Mouse (Mus musculus): ENCODE data around the gene Gm43738.
"Not testable (repeated sequence)": the region's sequence is repeated elsewhere in the genome, so short reads cannot be mapped to it uniquely, and the experiment has no call there.

The Gm43738 gene

DNA sequence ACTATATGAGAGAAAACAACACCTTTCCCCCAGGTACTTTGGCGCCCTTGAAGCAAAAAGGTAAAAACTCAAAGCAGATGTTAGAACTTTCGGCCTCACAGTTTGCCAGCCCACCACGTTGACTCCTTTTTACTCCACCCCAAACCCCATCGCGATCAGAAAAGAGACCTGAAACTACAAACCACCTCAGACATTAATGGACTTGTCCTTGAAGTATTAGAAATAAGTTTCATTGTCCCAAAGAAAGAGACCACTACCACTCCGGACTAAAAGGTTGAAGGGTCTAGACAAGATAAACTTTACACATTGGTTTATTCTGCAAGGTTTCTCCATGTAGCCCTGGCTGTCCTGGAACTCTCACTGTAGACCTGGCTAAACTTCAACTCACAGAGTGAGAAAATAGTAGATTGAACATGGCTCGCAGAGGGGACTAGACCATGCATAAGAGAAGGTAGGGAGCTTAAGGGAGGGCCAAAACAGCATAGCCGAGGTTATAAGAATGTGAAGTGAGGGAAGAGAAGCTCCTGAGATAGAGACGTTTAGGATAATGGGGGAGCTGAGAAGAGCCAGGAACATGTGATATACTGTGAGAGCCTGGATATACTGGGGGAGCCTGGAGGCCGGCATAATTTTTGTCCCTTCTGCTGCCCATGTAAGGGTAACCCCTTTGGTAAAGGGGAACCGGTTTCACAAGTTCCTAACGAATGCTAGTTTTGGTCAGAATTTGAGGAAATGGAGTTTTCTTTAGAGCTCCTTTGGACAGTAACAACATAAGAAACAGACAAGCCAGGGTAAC, 1.8 kb upstream of the Gm43738 start:
- DNase-seq (ENCODE audit: low spot score), result no peak

DNA sequence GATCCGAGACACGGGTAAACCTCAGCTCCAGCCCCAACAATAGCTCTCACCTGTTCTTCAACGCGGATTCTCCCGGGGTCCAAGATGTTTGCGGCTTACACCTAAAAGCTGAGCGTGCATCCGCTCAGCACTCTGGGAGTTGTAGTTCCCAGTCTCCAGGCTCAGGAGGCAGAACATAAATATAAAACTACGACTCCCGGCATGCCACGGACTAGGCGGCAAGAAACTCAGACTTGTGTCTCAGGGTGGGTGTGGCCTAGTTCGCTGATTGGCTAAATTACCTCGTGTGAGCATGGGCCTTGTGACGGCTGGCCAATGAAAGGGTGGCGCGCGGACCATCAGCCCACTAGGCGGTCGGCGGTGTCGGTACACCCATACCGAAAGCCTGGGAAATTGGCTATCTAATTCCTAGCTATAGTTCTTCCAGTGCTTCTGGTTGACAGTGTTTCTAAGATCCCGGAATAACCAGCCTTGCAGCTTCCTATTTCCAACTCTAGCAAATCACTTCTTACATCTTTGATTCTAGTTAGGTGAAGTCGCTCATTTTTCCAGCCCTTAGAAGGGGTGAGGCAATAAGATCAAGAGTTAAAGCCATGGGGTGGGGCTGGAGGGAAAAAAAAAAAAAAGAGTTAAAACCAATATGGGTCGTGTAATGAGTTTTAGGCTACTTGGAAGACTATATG, 1.1 kb upstream of the Gm43738 start, which contains the start of gene Fdps:
TSS of gene Fdps (minus strand) at position 148 of the 683 bp plus-strand sequence.
- DNase-seq (ENCODE audit: low spot score), result peak; percentile 99

DNA sequence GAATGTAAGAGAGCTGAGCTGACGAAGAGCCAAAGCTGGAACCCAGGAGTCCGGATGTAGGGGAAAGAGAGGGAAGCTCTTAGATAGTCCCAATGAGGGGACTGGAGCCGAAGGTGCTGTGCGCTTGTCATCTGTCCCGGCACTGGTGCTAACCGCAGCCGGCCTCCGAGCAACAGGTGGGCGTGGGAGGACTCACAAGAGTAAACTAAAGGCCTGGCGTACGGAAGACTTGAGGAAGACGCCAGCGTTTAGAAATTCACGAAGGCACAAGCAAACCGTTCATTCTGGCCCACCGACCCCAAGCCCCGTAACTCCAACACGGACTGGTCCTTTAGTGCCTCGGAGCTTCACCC, 536 bp upstream of the Gm43738 start:
- DNase-seq (ENCODE audit: low spot score), result peak; percentile 56

DNA sequence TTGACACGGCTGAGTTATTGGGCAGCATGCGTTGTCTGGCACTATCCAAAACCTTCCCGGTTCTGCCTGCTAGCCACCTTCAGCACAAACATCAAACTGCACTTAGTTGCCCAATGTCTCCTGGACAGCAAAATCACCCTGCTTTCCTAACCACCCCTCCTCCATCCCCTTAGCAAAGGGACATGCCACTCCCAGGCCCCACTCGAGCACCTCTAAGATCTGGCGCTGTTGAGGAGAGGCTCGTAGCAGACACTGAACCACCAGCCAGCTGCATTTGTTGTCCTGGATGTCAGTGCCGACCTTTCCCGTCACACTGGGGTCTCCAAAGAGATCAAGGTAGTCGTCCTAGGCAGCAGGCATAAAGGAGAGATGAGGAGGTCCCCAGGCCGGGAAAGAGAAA, 6.9 kb downstream of the Gm43738 start:
- DNase-seq (ENCODE audit: low spot score), result no peak

DNA sequence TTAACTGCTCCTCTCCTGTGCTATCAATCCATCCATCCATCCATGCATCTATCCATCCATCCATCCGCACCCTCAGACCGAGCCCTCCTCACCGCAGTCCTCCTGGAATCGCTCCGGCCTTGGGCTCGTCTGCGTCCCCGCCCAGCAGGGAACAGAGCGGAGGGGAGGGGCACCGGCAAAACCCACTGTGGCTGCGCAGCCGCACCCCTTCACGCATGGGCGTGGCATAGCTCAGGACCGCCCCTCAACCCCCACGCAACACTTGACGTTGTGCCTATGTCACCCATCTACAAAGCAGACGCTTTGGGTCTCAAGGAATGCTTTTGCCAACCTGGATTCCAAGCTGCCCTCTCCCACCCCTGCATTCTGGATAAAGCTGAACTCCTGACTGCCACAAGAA, 7.7 kb downstream of the Gm43738 start, which contains the start of gene Rusc1:
TSS of gene Rusc1 (minus strand) at position 137 of the 400 bp plus-strand sequence.
- DNase-seq (ENCODE audit: low spot score), result peak; percentile 91

DNA sequence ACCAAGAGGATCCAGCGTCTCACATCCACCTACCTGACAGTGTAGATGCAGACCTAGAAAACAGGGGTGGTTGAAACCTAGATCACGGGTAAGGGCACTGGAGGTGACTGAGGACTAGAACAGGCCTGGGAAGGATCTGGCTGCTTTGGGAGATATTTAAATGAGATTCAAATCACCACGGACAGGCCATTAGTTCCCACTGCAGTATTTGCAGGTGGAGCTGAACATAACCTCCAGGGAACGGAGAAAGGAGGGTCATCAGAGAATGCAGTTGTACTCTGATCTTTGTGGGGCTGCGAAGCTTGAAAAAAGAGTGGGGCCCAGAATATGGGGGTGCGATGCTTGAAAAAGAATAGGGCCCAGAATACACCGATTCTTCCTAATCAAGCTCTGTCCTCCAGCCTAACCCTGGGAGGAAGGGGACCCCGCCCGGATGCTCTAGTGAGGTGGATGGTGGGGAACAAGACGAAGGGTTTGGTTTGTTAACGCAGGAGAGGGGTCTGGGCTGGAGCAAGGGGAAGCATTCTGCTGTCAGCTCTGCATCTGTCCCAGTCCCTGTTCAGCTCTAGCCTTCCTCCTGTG, 8.3 kb downstream of the Gm43738 start:
- DNase-seq (ENCODE audit: low spot score), result no peak

DNA sequence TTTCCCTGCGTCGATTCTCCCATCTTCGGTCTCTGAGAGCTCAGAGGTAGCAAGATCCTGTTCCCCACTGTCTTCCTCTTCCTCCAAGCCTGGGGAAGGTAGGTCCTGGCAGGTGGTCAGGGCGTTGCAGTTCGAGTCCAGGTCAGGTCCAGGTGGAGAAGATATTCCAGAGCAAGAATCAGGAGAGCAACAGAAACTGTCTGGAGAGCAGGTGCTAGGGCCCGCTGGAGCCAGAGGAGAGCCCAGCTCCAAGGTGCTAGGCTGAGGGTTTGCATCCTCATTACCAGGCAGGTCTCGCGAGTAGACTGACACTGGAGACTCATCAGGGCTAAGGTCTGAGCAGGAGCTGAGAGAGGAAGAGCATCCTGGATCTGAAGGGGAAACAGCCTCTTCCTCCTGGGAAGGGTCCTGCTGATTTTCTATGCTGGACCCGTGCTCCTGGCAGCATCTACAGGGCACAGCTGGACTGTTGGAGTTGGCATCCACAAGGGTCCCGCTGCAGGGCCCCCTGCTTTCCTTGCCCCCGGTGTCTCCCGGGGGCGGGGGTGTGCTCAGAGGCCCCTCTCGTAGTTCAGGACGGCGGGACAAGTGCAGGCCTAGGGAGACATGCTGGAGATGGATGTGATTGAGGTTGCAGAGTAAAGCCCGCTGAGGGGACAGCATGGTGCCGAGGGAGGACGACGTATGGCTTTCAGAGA, 8.9 kb downstream of the Gm43738 start:
- peak; percentile 66 for DNase-seq (ENCODE audit: low spot score)

DNA sequence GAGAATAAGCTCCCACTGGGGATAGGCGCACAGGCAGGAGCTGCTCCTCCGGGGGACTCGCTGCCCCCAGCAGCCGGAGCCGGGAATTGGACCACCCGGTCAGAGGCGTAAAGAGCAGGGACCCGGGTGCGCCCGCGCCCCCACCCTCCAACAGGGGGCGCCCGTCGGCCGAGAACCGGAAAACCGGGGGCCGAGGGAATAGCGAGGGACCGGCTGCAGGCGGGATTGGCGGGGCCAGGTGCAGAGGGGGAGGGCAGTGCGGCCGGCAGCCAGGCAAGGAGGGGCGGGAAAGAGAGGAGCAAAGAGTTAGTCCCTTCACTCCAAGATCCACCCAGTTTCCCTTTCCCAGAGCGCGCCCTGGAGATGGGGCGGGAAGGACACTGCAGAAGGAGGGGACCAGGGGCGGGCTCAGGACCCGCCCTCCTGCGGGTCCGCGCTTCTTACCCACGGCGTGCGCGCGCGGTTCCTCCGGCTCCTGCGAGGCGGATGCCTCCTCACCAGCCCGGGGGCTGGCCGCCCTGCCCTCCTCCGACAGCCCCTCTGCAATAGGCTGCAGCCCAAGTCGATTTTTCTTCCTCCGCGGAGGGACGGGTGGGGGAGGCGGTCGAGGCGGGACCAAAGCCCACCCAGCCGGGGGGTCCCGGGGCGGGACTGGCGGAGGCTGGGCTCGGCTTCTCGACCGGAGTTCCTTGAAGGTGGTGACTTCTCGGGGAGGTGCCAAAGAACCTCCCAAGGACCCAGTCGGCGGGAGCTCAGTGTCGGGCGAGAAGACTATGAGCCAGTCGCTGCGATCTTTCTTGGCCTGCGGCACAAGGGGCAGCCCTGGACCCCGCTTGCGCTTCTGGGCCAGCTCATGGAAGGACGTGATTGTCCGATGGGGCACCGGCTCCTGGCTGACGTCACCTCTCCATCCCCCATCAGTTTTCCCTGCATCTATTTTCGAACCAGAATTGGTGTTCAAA, 9.9 kb downstream of the Gm43738 start:
- DNase-seq (ENCODE audit: low spot score), result peak; percentile 90

DNA sequence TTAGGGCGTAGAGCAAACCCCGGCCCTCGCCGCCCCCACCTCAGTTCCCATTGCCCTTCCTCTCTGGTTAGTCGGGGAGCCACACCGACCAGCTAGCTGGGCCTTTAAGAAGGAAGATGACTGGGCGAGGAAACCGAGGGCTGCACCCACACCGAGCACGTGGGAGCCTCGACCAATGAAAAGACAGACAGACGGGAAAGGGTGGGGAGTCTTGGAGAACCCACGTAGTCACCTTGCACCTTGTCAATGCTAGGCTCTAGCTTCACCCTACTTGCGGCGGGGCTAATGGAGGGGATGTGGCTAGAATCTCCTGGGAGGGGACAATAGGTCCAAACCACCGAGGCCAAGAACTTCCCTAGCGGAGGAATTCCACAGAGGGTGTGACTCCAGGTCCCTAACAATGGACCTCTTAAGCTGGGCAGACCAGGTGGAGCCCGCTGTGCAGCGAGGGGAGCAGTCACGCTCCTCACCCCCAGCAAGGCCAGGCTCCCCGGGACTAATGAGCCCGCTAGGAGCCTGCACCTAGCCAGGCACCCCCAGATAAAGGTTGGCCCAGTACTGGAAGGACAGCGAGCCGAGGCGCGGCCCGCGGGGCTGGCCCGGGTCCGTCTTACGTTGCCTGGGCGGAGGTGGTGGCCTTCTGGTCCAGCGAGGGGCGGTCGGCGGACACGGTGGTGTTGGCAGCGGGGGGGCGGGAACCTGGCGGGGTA, 10.9 kb downstream of the Gm43738 start:
- peak; percentile 73 for DNase-seq (ENCODE audit: low spot score)

DNA sequence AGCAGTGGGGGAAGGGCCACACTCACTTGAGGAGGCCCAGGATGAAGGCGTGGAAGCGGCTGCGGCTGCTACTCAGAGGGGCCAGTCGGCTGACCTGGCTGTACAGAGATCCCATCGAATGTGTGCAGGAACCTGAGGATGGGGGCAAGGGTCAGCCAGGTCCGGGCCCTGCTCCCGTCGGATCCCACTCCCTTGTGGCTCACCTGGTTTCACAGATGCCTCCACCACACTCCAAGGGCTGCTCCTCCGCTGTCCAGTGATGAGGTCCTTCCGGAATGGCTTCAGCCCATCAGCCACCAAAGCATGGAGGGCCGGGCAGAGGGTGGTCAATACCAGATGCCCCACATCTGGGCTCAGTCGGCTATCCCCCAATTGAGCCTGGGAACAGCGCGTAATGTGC, 11.9 kb downstream of the Gm43738 start:
- DNase-seq (ENCODE audit: low spot score), result no peak

DNA sequence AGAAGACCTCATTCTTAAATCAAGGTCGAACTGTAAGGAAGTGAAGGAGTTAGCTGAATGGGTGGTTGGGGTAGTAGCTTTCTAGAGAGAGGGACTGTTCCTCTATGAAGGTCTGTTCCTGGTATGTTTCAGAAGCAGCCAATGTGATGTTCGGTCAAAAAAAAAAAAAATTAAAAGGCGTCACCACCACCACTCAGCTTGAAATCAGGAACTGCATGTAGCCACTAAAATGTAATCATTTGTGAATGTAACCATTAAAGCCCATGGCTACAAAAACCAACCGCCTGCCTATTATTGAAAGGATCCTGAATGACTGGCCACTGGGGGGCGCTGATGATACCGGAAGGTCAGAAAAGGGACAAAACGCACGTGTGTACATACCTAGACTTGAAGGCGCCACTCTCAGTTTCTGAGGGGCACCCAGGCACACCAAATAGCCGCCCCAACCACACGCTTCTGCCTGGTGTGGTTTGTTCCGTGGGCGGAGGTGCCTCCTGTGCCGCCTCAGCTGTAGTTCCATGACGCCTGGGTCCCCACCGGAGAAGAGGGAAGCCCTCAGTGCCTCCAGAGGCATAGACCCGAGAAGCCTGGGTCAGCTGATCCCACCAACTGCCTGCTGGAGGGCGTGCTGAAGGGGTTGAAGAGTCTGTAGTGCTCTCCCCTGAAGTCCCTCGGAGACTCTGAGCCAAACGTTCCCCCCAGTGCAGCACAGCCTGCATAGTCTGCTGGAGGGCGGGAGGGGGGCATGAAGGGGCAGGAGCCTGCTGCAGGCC, 13.4 kb downstream of the Gm43738 start:
- DNase-seq (ENCODE audit: low spot score), result peak; percentile 81

DNA sequence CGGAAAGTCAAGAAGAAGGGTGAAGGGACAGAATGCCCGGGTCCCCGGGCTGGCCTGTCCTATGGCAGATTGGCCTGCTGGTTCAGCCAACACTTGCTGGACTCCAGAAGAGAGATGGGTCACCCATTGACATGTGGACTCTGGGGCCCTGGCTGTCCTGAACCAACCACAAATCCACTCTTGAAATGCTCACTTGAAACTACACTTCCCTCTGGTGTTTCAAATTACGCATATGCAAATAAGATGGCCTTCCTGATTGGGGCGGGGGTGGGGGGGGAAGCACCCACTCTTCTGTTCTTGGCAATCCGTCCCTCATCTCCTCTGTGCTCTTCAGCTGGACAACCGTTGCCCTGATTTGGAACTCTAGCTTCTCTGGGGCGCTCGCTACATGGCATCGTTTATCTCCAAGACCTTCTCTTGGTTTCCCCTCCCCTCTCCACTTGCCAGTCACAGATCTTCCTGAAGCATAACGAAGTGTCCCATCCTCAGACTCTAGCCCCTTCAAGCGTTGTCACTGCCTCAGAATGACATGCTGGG, 16.2 kb downstream of the Gm43738 start:
- no peak for DNase-seq (ENCODE audit: low spot score)

DNA sequence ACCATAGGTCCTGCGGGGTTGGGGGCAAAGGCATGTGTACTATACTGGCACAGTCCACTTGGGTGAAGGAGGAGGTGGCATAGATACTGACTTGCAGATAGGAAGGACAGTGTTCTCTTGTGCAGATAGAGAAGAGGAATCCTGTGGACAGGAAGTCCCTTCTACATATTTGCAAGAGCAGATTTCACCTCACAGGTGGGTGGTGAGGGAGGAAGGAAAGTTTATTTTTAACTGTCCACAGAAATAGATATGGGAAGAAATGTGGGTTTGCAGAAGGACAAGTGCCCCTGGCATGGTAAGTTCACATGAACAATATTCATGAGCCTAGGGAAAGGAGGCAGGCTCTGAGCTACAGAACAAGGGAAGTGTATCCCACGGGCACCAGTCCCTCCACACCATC, 16.8 kb downstream of the Gm43738 start:
- DNase-seq (ENCODE audit: low spot score), result no peak

DNA sequence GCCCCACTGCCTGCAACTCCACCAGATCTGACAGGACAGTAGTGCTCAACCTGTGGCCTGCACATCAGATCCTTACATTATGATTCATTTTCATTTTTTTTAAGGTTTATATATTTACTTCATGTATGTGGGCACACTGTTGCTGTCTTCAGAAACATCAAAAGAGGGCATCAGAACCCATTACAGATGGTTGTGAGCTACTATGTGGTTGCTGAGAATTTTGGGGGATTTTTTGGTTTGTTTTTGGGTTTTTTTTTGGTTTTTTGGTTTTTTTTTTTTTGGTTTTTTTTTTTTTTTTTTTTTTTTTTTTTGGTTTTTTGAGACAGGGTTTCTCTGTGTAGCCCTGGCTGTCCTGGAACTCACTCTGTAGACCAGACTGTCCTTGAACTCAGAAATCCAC, 18.6 kb downstream of the Gm43738 start:
- DNase-seq (ENCODE audit: low spot score), result not testable (repeated sequence)

DNA sequence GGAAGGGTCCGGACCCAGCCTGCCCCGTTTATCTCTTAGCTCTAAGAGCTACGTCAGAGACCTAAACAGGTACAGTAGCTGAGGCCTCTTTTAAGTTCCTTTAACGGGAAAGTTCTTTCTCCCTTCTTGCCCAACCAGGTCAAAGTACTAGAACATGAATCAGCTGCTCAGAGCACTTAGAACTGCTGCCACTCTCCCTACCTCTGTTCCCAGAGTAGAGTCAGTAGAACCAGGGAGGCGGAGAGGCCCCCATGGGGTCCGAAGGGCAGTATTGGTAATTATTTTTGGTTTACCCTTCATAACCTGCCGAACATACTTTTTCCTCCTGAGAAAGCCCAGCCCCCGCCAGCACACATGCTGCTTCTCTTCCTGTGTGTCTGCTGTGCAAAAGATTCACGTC, 23.5 kb downstream of the Gm43738 start:
- no peak for DNase-seq (ENCODE audit: low spot score)

DNA sequence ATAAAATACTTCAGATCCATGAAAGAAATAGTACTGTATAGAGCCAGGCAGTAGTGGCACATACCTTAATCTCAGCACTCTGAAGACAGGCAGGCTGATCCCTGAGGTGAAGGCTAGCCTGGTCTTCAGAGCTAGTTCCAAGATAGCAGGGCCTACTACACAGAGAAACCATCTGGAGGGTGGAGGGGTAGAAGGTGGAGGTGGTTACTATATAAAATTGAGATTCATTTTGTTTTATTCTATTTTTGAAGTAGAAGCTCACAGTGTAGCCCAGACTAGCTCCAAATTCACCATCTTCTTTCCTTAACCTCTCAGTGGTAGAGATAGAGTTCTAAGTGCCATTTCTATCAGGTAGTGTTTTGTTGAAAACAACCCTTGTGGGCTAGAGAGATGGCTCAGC, 33.6 kb downstream of the Gm43738 start:
- DNase-seq (ENCODE audit: low spot score), result no peak

DNA sequence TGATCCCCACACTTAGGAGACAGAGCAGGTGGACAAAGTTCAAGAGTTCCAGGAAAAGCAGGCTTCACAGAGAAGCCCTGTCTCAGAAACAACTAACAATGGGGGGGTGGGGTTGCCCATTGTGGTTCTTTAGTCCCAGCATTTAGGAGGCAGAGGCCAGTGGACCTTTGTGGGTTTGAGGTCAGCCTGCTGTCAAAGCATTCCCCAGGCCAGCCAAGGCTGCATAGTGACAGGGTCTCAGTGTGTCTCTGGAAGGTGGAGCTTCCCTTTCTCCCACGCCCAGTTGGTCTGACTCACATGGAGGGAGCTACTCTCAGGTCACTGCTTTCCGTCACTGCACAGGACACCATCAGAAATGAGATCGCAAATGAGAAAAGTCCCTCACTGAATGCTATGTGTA, 39.2 kb downstream of the Gm43738 start:
- no peak for DNase-seq (ENCODE audit: low spot score)

DNA sequence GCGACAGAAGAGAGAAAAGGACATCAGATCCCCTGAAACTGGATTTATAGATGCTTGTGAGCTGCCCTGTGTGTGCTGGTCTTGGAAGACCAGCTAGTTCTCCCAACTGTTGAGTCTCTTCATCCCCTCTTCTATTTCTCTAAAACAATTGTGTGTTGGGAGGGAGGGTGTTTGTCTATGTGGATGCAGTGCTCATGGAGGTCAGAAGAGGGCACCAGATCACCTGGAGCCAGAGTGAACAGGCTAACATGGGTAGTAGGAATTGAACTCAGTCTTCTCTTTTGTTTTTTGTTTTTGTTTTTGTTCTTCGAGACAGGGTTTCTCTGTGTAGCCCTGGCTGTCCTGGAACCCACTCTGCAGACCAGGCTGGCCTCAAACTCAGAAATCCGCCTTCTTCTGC, 42.1 kb downstream of the Gm43738 start:
- DNase-seq (ENCODE audit: low spot score), result peak; percentile 36

DNA sequence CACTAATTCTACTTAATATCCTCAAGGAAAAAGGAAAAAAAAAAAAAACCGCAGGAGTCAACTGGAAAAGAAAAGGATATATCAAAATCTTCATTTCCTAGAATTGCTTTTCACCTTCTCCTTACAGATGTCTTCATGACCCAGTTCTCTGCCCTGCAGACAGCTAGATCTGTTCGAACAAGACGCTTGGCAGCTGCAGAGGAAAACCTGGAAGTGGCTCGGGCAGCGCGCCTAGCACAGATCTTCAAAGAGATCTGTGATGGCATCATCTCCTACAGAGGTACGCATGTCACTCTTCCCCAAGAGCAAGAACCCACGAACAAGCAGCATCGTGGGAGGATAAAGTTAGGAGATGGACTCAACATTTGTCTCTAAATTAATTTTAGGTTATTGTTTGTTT, 42.5 kb downstream of the Gm43738 start:
- DNase-seq (ENCODE audit: low spot score), result no peak

DNA sequence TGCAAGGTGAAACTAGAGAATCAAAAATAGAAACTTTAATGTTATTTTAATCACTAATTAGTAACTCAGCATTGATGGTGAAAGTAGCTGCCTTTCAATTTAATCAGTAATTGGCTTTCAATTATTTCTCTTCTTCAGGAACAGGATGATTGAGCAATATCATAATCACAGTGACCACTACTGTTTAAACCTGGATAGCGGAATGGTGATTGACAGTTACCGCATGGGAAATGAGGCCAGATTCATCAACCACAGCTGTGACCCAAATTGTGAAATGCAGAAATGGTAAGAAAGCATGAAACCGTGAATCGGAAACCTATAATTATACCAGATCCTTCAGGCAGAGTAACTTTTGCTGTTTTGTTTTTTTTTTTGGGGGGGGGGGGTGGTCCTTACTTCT, 57.5 kb downstream of the Gm43738 start:
- no peak for DNase-seq (ENCODE audit: low spot score)

Measured in MN1 (cell line).